Mouse (Mus musculus) CH12.LX (cell line): ENCODE data around the gene Itpk1. TPM values are rescaled to one million over a fixed set of nuclear protein-coding genes. Genes with fewer than 3 reads are reported as not detected.

Experiments used
- DNase-seq: peaks from one replicate; pipeline ENCODE4 v3.0.0-alpha.2; 2013; ENCODE audit errors: extremely low read depth
- H3K27ac ChIP-seq: 2 replicates; pipeline ENCODE4 v1.5.1; 2012; ENCODE audit warnings: low read depth, mild to moderate bottlenecking, control low read depth, moderate library complexity; ENCODE audit not compliant: insufficient read depth
- H3K27me3 ChIP-seq: replicated peaks from 2 replicates; pipeline ENCODE3; 2012; ENCODE audit warnings: inconsistent platforms
- H3K36me3 ChIP-seq, 2 experiments: replicated peaks in 1 of 2; 2 replicates each; pipeline versions ENCODE3 to v1.6.1; 2012; ENCODE audit warnings: inconsistent platforms in 1 of 2, low read length in 1 of 2, mild to moderate bottlenecking in 1 of 2, mixed read lengths in 1 of 2, moderate library complexity in 1 of 2; ENCODE audit not compliant: control insufficient read depth in 1 of 2, insufficient read depth in 1 of 2
- H3K4me1 ChIP-seq, 2 experiments: 2 replicates each; pipeline ENCODE4 v1.6.1; 2012; ENCODE audit warnings: inconsistent platforms in 1 of 2, moderate library complexity in 1 of 2; ENCODE audit not compliant: insufficient read depth in 2 of 2, control insufficient read depth in 1 of 2
- H3K4me2 ChIP-seq: 2 replicates; pipeline ENCODE4 v1.6.1; 2012; ENCODE audit warnings: low read depth, mild to moderate bottlenecking, control low read depth; ENCODE audit not compliant: poor library complexity, insufficient read depth, severe bottlenecking
- H3K4me3 ChIP-seq, 3 experiments: fragments of 150-350 bp in 1 of 3; sonication (generic) in 1 of 3; replicated peaks in 1 of 3; 2 replicates each; pipeline versions ENCODE3 to v1.5.1; 2011 to 2012; ENCODE audit warnings: low read depth in 2 of 3, low read length in 2 of 3, mild to moderate bottlenecking in 2 of 3, moderate library complexity in 2 of 3, control low read depth in 1 of 3, improper control_type of control experiment in 1 of 3, inconsistent platforms in 1 of 3, mixed read lengths in 1 of 3; ENCODE audit not compliant: poor library complexity in 1 of 3
- H3K79me2 ChIP-seq: replicated peaks from 2 replicates; pipeline ENCODE4 v1.6.1; 2012; ENCODE audit warnings: mild to moderate bottlenecking, moderate library complexity; ENCODE audit not compliant: control insufficient read depth, poor library complexity, insufficient read depth, severe bottlenecking; ENCODE audit errors: extremely low read depth
- H3K9ac ChIP-seq: 2 replicates; pipeline ENCODE4 v1.6.1; 2012; ENCODE audit warnings: low read depth, mild to moderate bottlenecking, control low read depth, moderate library complexity; ENCODE audit not compliant: insufficient read depth
- H3K9me3 ChIP-seq: replicated peaks from 2 replicates; pipeline ENCODE3; 2012; ENCODE audit warnings: low read length, inconsistent platforms, mixed read lengths
- CHD1 ChIP-seq: IDR thresholded peaks from 2 replicates; pipeline ENCODE4 v1.6.1; 2012; ENCODE audit warnings: low read depth, low read length, improper control_type of control experiment, inconsistent platforms
- JUN ChIP-seq: IDR thresholded peaks from 2 replicates; pipeline ENCODE4 v1.6.1; 2011; ENCODE audit warnings: low read depth, mild to moderate bottlenecking, low read length, improper control_type of control experiment, moderate library complexity; ENCODE audit not compliant: insufficient read depth
- RAD21 ChIP-seq: IDR thresholded peaks from 2 replicates; pipeline ENCODE4 v1.6.1; 2011; ENCODE audit warnings: low read depth, mild to moderate bottlenecking, low read length, improper control_type of control experiment, moderate library complexity
- RCOR1 ChIP-seq: conservative IDR thresholded peaks from 2 replicates; pipeline ENCODE4 v1.6.1; 2012; ENCODE audit warnings: low read depth, mild to moderate bottlenecking, inconsistent platforms, low read length, improper control_type of control experiment
- ZMIZ1 ChIP-seq: IDR thresholded peaks from 2 replicates; pipeline ENCODE4 v1.6.1; 2012; ENCODE audit warnings: low read depth, mild to moderate bottlenecking, inconsistent platforms, low read length, improper control_type of control experiment
- dilution Hi-C: fragments of 300-500 bp; cut with MboI; formaldehyde crosslinking; loops from 2 replicates; pipeline ENCODE4 v1.14.3; 2020; ENCODE audit warnings: low sequenced_read_pairs; ENCODE audit not compliant: extremely low pct_unique_long_range_greater_than_20kb, extremely low pct_ligation_motif_present
- in situ Hi-C: fragments of 300-500 bp; cut with MboI; formaldehyde crosslinking; loops from 3 replicates; pipeline ENCODE4 v1.14.3; 2019; ENCODE audit warnings: low sequenced_read_pairs, low pct_ligation_motif_present, low pct_unique_long_range_greater_than_20kb, mixed read lengths
- polyA plus RNA-seq: library from polyadenylated mRNA; unstranded; fragments of >175 nt; gene quantifications from 2 replicates; pipeline ENCODE4 v1.2.1, GENCODE M21; 2012; ENCODE audit warnings: low read depth; ENCODE audit not compliant: insufficient read length
- total RNA-seq, 2 experiments: library from RNA; depleted of rRNA; stranded (reverse); fragments of 300-350 nt in 1 of 2; fragments of >200 nt in 1 of 2; gene quantifications; 2 replicates each; pipeline ENCODE4 v1.2.3; 2012 to 2014

Itpk1 gene
- total and polyA plus RNA-seq, 3 experiments, result 14.0 to 25.1 (median 19.2) TPM

DNA sequence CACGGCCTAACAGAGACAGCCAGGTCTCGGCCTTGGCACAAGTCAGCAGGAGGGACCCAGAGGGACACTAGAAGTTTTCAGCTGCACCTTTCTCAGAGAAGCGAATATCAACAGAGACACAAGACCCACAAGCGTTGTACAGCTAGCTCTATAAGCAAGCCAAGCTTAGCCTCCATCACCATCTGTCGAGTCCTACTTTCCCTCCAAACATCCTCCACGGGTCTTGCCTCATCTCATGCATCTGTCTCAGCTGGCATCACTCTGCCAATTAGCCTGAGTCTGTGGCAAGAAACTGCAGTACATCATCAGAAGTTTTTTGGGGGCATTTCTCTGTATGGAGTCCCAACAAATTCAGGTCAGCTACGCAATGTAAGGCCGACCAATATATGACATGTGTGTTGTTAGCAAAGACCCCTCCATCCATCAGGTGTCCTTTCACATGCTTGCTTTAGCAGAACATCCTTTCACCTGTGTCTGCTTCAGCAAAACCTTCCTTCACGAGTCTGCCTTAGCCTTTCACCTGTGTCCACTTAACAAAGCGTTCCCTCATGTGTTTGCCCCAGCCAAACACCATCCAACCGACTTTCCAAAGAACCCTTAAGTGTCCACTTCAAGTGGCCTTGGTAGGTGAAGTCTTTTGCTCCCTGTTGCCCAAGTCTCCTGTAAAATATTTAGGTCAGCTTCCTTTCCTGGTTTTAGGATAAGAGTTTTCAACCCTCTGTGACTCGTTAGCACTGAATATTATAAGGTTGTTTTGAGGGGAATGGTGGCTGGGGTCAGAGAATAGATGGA is 184.6 kb downstream of the Itpk1 start:
- DNase-seq, result no peak
- dilution Hi-C loops, result no loop called here
- in situ Hi-C loops, result no loop called here

More for the DNA sequence above, 184.6 kb downstream of the Itpk1 start:
- H3K27ac ChIP-seq, result no peak overlapping the region
- TF ChIP-seq CHD1 (no peak), RAD21 (no peak), RCOR1 (no peak), JUN (no peak), ZMIZ1 (no peak)
- no peak overlapping the region for H3K4me2 ChIP-seq
- peaks cover 0 to 10% of the 10 kb centered on the region in 2 experiments; a peak in 2 of 4 replicates for H3K4me1 ChIP-seq
- no peaks in the 10 kb centered on the region for H3K9me3 ChIP-seq
- no peak overlapping the region for H3K9ac ChIP-seq
- no peaks in the 10 kb centered on the region for H3K36me3 ChIP-seq
- no peaks in the 10 kb centered on the region for H3K27me3 ChIP-seq
- no peak overlapping the region for H3K4me3 ChIP-seq
- H3K79me2 ChIP-seq, result no peaks in the 10 kb centered on the region

Other genes with a start within 250 kb of the Itpk1 start
- gene Golga5, start 235.8 kb downstream of the Itpk1 start, total RNA-seq (2012; rRNA removed), result 29.5 and 30.6 TPM in 2 replicates
- gene Golga5, start 235.8 kb downstream of the Itpk1 start, total RNA-seq (2014; rRNA removed), result 35.5 and 35.9 TPM in 2 replicates
- gene Golga5, start 235.8 kb downstream of the Itpk1 start, polyA plus RNA-seq, result 35.7 and 36.6 TPM in 2 replicates
- gene Chga, start 150.0 kb downstream of the Itpk1 start, total RNA-seq (2012; rRNA removed), result not detected in 2 replicates
- gene Chga, start 150.0 kb downstream of the Itpk1 start, total RNA-seq (2014; rRNA removed), result not detected in 2 replicates
- gene Chga, start 150.0 kb downstream of the Itpk1 start, polyA plus RNA-seq, result not detected in 2 replicates
- 7.1 and 7.9 TPM in 2 replicates for gene Moap1, start 38.7 kb upstream of the Itpk1 start, total RNA-seq (2012; rRNA removed)
- gene Moap1, start 38.7 kb upstream of the Itpk1 start, total RNA-seq (2014; rRNA removed), result 5.5 and 12.7 TPM in 2 replicates
- 6.1 and 15.4 TPM in 2 replicates for gene Moap1, start 38.7 kb upstream of the Itpk1 start, polyA plus RNA-seq
- gene Tmem251, start 38.8 kb upstream of the Itpk1 start, total RNA-seq (2012; rRNA removed), result 3.9 and 7.2 TPM in 2 replicates
- gene Tmem251, start 38.8 kb upstream of the Itpk1 start, total RNA-seq (2014; rRNA removed), result 10.9 and 11.1 TPM in 2 replicates
- 13.9 and 14.6 TPM in 2 replicates for gene Tmem251, start 38.8 kb upstream of the Itpk1 start, polyA plus RNA-seq
- not detected in 2 replicates for gene Gm28051, start 52.8 kb upstream of the Itpk1 start, total RNA-seq (2012; rRNA removed)
- not detected in 2 replicates for gene Gm28051, start 52.8 kb upstream of the Itpk1 start, total RNA-seq (2014; rRNA removed)
- not detected in 2 replicates for gene Gm28051, start 52.8 kb upstream of the Itpk1 start, polyA plus RNA-seq
- 20.9 and 27.4 TPM in 2 replicates for gene Gon7, start 52.9 kb upstream of the Itpk1 start, total RNA-seq (2012; rRNA removed)
- gene Gon7, start 52.9 kb upstream of the Itpk1 start, total RNA-seq (2014; rRNA removed), result 30.0 and 33.6 TPM in 2 replicates
- gene Gon7, start 52.9 kb upstream of the Itpk1 start, polyA plus RNA-seq, result 19.6 and 21.1 TPM in 2 replicates
- 47.8 and 48.8 TPM in 2 replicates for gene Ubr7, start 53.0 kb upstream of the Itpk1 start, total RNA-seq (2012; rRNA removed)
- gene Ubr7, start 53.0 kb upstream of the Itpk1 start, total RNA-seq (2014; rRNA removed), result 80.4 and 89.4 TPM in 2 replicates
- 44.7 and 46.3 TPM in 2 replicates for gene Ubr7, start 53.0 kb upstream of the Itpk1 start, polyA plus RNA-seq
- 5.7 and 6.7 TPM in 2 replicates for gene Gm20604, start 53.7 kb upstream of the Itpk1 start, total RNA-seq (2012; rRNA removed)
- 13.6 and 14.4 TPM in 2 replicates for gene Gm20604, start 53.7 kb upstream of the Itpk1 start, total RNA-seq (2014; rRNA removed)
- gene Gm20604, start 53.7 kb upstream of the Itpk1 start, polyA plus RNA-seq, result 9.2 and 11.3 TPM in 2 replicates
- gene Btbd7, start 173.5 kb upstream of the Itpk1 start, total RNA-seq (2012; rRNA removed), result 3.6 and 4.2 TPM in 2 replicates
- 7.2 and 7.4 TPM in 2 replicates for gene Btbd7, start 173.5 kb upstream of the Itpk1 start, total RNA-seq (2014; rRNA removed)
- gene Btbd7, start 173.5 kb upstream of the Itpk1 start, polyA plus RNA-seq, result 4.1 and 5.1 TPM in 2 replicates
- not detected in 2 replicates for gene Cox8c, start 194.4 kb upstream of the Itpk1 start, total RNA-seq (2012; rRNA removed)
- gene Cox8c, start 194.4 kb upstream of the Itpk1 start, total RNA-seq (2014; rRNA removed), result not detected in 2 replicates
- gene Cox8c, start 194.4 kb upstream of the Itpk1 start, polyA plus RNA-seq, result not detected in 2 replicates
- gene Unc79, start 243.9 kb upstream of the Itpk1 start, total RNA-seq (2012; rRNA removed), result 0.04 TPM in 2 replicates
- 0.05 and 0.07 TPM in 2 replicates for gene Unc79, start 243.9 kb upstream of the Itpk1 start, total RNA-seq (2014; rRNA removed)
- gene Unc79, start 243.9 kb upstream of the Itpk1 start, polyA plus RNA-seq, result 0.46 and 0.86 TPM in 2 replicates